In genomic region chr15:100930477-100930876, GRCm38 (mm10) we compare ENCODE assay signal across 14 mouse cellular contexts.
"Had no signal": no experiment of that assay in that cellular context is flagged by ENCODE, and none has a peak within 500 bp of the region (broad histone marks: within the 10 kb centered on the region; RNA-seq: fewer than 3 reads in every experiment).

No protein-coding gene starts in this region.

- DNase-seq: gastrocnemius, adult 2 months; gastrocnemius, postnatal 14 days; gastrocnemius, postnatal 36 days; heart, adult 11 months; heart, postnatal 10 days; heart, postnatal 4 days; kidney, adult 11 months; kidney, adult 2 months; kidney, adult 9 months; kidney, postnatal 14 days; kidney, postnatal 36 days; layer of hippocampus, adult 9-11 months; layer of hippocampus, postnatal 36 days; left cerebral cortex, postnatal 4 days had no signal
